ENCODE assay signal across 8 mouse cellular contexts in the genomic region with DNA sequence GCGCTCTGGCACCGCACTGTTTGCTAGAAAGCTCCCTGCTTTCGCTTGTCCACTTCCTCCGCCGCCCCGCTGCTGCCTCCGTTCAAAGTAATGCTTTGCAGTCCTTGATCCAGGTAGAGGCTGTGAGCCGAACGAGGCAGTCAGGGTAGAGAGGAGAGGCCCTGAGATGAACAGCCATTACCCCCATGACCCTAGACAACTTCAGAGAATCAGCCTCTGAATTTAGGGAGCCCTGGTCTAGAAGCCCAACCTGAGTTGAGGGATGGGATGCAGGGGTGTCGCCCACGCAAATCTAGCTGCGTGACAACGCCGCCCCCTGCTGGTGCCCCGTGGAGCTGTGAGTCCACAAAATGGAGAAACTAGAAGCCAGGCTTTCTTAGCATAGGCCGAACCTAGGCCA. TPM values are rescaled to one million over a fixed set of nuclear protein-coding genes. Genes with fewer than 3 reads are reported as not detected.
DNase-seq lines count a peak whose midpoint lies in the region; ATAC-seq and TF ChIP-seq lines count a peak whose summit lies in the region.

No protein-coding gene starts in this region.

- 0 out of 2 replicates have a peak overlapping the region, but pooled peaks have one; percentile 33 for H3K27ac ChIP-seq in forebrain, embryonic 14.5 days (ENCODE audit: low read depth, low read length)
- H3K27ac ChIP-seq in liver, postnatal 0 days (ENCODE audit: low read depth): peak overlapping the region; percentile 94
- peak overlapping the region; percentile 72; the same call in 1 of the 2 replicates for H3K27ac ChIP-seq in neural tube, embryonic 13.5 days (replicated peaks)

- intact Hi-C loops in heart, postnatal 14 days (cut with DNase I): loop anchor here (2.0 to 10.0 kb wide), 6 partner anchors 203 to 1371 kb away; no protein-coding TSS in a partner anchor

- ATAC-seq in forebrain, embryonic 14.5 days: peak; percentile 63
- ATAC-seq in liver, postnatal 0 days: peak; percentile 33
- peak; percentile 33 for ATAC-seq in neural tube, embryonic 13.5 days (ENCODE audit: low read depth)

- peak overlapping the region; percentile 82 for H3K4me3 ChIP-seq in E14TG2a.4 (replicated peaks; ENCODE audit: low read length)
- H3K4me3 ChIP-seq in forebrain, embryonic 14.5 days (ENCODE audit: low read depth, low read length): peak overlapping the region; percentile 62
- peak overlapping the region; percentile 87 for H3K4me3 ChIP-seq in liver, postnatal 0 days (ENCODE audit: low read depth, low read length)
- H3K4me3 ChIP-seq in neural tube, embryonic 13.5 days: peak overlapping the region; percentile 59

- peak; percentile 65 for DNase-seq in c-Kit-positive CD71-positive TER-119-positive erythroid progenitor cells, embryonic 14.5 days (ENCODE audit: low spot score)
- DNase-seq in forebrain, embryonic 14.5 days (ENCODE audit: low spot score): peak; percentile 88
- peak; percentile 91 to 94 for DNase-seq in heart, postnatal 14 days
- DNase-seq in layer of hippocampus, adult 11-12 months (ENCODE audit: low spot score): peak; percentile 89
- DNase-seq in liver, postnatal 0 days: peak; percentile 92
- DNase-seq in testis, postnatal 10 days (ENCODE audit: low spot score): peak; percentile 94

- TF ChIP-seq EP300 in liver, postnatal 0 days (IDR thresholded peaks at IDR 0.05; ENCODE audit: low read depth): no peak

- H3K9ac ChIP-seq in forebrain, embryonic 14.5 days (ENCODE audit: low read length): peak overlapping the region; percentile 58
- peak overlapping the region; percentile 77 for H3K9ac ChIP-seq in liver, postnatal 0 days (replicated peaks)
- H3K9ac ChIP-seq in neural tube, embryonic 13.5 days: peak overlapping the region; percentile 69

- H3K4me1 ChIP-seq in E14TG2a.4 (replicated peaks; ENCODE audit: low read depth, low read length): peaks cover 10% of the 10 kb centered on the region
- peaks cover 3% of the 10 kb centered on the region; the same call in 1 of the 2 replicates for H3K4me1 ChIP-seq in forebrain, embryonic 14.5 days (ENCODE audit: control insufficient read depth, insufficient read depth, low read length)
- no peaks in the 10 kb centered on the region; the same call in 1 of the 2 replicates for H3K4me1 ChIP-seq in liver, postnatal 0 days (ENCODE audit: insufficient read depth)
- H3K4me1 ChIP-seq in neural tube, embryonic 13.5 days (replicated peaks): peaks cover 13% of the 10 kb centered on the region

- no peaks in the 10 kb centered on the region for H3K36me3 ChIP-seq in E14TG2a.4 (ENCODE audit: insufficient read depth, low read length)
- H3K36me3 ChIP-seq in forebrain, embryonic 14.5 days (ENCODE audit: control insufficient read depth, insufficient read depth, low read length): no peaks in the 10 kb centered on the region
- peaks cover 4% of the 10 kb centered on the region; the same call in 1 of the 2 replicates for H3K36me3 ChIP-seq in liver, postnatal 0 days (replicated peaks; ENCODE audit: insufficient read depth, low read length)
- H3K36me3 ChIP-seq in neural tube, embryonic 13.5 days: no peaks in the 10 kb centered on the region

- peak overlapping the region; percentile 93 for H3K4me2 ChIP-seq in forebrain, embryonic 14.5 days (ENCODE audit: low read length)
- peak overlapping the region; percentile 91 for H3K4me2 ChIP-seq in liver, postnatal 0 days (ENCODE audit: low read depth, low read length)
- H3K4me2 ChIP-seq in neural tube, embryonic 13.5 days: peak overlapping the region; percentile 84

- TF ChIP-seq CTCF in E14TG2a.4 (conservative IDR thresholded peaks at IDR 0.05; ENCODE audit: low read length): peak; percentile 75
- TF ChIP-seq CTCF in liver, postnatal 0 days (IDR thresholded peaks at IDR 0.05; ENCODE audit: low read depth): peak; percentile 99

- H3K9me3 ChIP-seq in E14TG2a.4 (ENCODE audit: low read length): no peaks in the 10 kb centered on the region
- no peaks in the 10 kb centered on the region for H3K9me3 ChIP-seq in forebrain, embryonic 14.5 days (replicated peaks; ENCODE audit: control insufficient read depth, low read length)
- H3K9me3 ChIP-seq in liver, postnatal 0 days (ENCODE audit: low read length): no peaks in the 10 kb centered on the region
- no peaks in the 10 kb centered on the region for H3K9me3 ChIP-seq in neural tube, embryonic 13.5 days

- under 1% methylated on average over 16 of the region's 16 CpGs for WGBS in forebrain, embryonic 14.5 days
- 1% methylated on average over 16 of the region's 16 CpGs for WGBS in liver, postnatal 0 days (ENCODE audit: insufficient replicate concordance)
- under 1% methylated on average over 16 of the region's 16 CpGs for WGBS in neural tube, embryonic 13.5 days

- peaks cover 57% of the 10 kb centered on the region for H3K27me3 ChIP-seq in E14TG2a.4 (ENCODE audit: insufficient read depth, low read length)
- peaks cover 7% of the 10 kb centered on the region; the same call in 1 of the 2 replicates for H3K27me3 ChIP-seq in forebrain, embryonic 14.5 days (replicated peaks; ENCODE audit: control insufficient read depth, insufficient read depth, low read length)
- no peaks in the 10 kb centered on the region for H3K27me3 ChIP-seq in liver, postnatal 0 days (ENCODE audit: insufficient read depth, low read length)
- peaks cover 14% of the 10 kb centered on the region for H3K27me3 ChIP-seq in neural tube, embryonic 13.5 days

RNA-seq across cellular contexts. Expression of a gene that starts 1.1 kb away (rescaled TPM):
- 2.5 TPM in 2 replicates for polyA plus RNA-seq in forebrain, embryonic 14.5 days (2014; fragmentation: Nextera tagmentation; extraction: Ambion mirVana)
- 10 to 100 TPM; 10.1 to 11.2 TPM for total RNA-seq in heart, postnatal 14 days (2021)
- polyA plus RNA-seq in liver, postnatal 0 days (2015; fragmentation: Nextera tagmentation; extraction: Ambion mirVana): 16.2 and 22.3 TPM in 2 replicates
- 9.5 and 10.6 TPM in 2 replicates for polyA plus RNA-seq in neural tube, embryonic 13.5 days (2015; fragmentation: Nextera tagmentation; extraction: Ambion mirVana)

RNA-seq across cellular contexts. Expression of a gene that starts 15.7 kb away (rescaled TPM):
- not detected in 2 replicates for polyA plus RNA-seq in forebrain, embryonic 14.5 days (2014; fragmentation: Nextera tagmentation; extraction: Ambion mirVana)
- total RNA-seq in heart, postnatal 14 days (2021): not detected
- polyA plus RNA-seq in liver, postnatal 0 days (2015; fragmentation: Nextera tagmentation; extraction: Ambion mirVana): not detected in 2 replicates
- not detected in 2 replicates for polyA plus RNA-seq in neural tube, embryonic 13.5 days (2015; fragmentation: Nextera tagmentation; extraction: Ambion mirVana)

Comparison
In these comparisons a context has a peak if more than half of its experiments do, and no peak if none do; other contexts are left out.
1. Peak in every context shown above with its lines: DNase-seq, ATAC-seq, H3K4me3 ChIP-seq and H3K27ac ChIP-seq.
2. H3K27ac ChIP-seq: peak in every context shown above with its lines; median percentile 94 in liver, postnatal 0 days; 72 in neural tube, embryonic 13.5 days; 33 in forebrain, embryonic 14.5 days.